Mouse (Mus musculus) limb, embryonic 14.5 days (tissue): ENCODE data around the gene Cdc37l1. TPM values are rescaled to one million over a fixed set of nuclear protein-coding genes. Genes with fewer than 3 reads are reported as not detected.
A peak's percentile ranks its signal among the peaks of the same experiment; 100 is the strongest.

Experiments used
- ATAC-seq: fragments of 200-750 bp; cut with Nextera tagmentation; 2 replicates; pipeline ENCODE4 v1.8.0; 2017; ENCODE audit warnings: low read depth, moderate number of reproducible peaks, moderate TSS enrichment; ENCODE audit not compliant: low FRiP score
- DNase-seq: peaks from one replicate; pipeline ENCODE4 v3.0.0-alpha.2; 2015; ENCODE audit warnings: low spot score
- H3K27ac ChIP-seq: fragments of 300-500 bp; sonication (generic); replicated peaks from 2 replicates; pipeline ENCODE4 v1.5.1; 2014; ENCODE audit warnings: low read depth, mild to moderate bottlenecking, low read length, moderate library complexity, mixed read lengths
- H3K27me3 ChIP-seq: fragments of 300-500 bp; sonication (generic); 2 replicates; pipeline ENCODE4 v1.6.1; 2014; ENCODE audit warnings: low read length, mixed read lengths; ENCODE audit not compliant: control insufficient read depth, insufficient read depth
- H3K36me3 ChIP-seq: fragments of 300-500 bp; sonication (generic); 2 replicates; pipeline ENCODE4 v1.6.1; 2014; ENCODE audit warnings: mild to moderate bottlenecking, low read length, moderate library complexity, mixed read lengths; ENCODE audit not compliant: control insufficient read depth, insufficient read depth
- H3K4me1 ChIP-seq: fragments of 300-500 bp; sonication (generic); 2 replicates; pipeline ENCODE4 v1.6.1; 2014; ENCODE audit warnings: antibody characterized with exemption, low read length, mixed read lengths; ENCODE audit not compliant: control insufficient read depth, insufficient read depth
- H3K4me2 ChIP-seq: fragments of 300-500 bp; sonication (generic); replicated peaks from 2 replicates; pipeline ENCODE4 v1.6.1; 2014; ENCODE audit warnings: low read depth, mild to moderate bottlenecking, low read length, moderate library complexity; ENCODE audit not compliant: severe bottlenecking
- H3K4me3 ChIP-seq: fragments of 300-500 bp; sonication (generic); replicated peaks from 2 replicates; pipeline ENCODE4 v1.5.1; 2014; ENCODE audit warnings: low read length
- H3K9ac ChIP-seq: fragments of 300-500 bp; sonication (generic); 2 replicates; pipeline ENCODE4 v1.6.1; 2014; ENCODE audit warnings: mild to moderate bottlenecking, low read depth, low read length, moderate library complexity; ENCODE audit not compliant: severe bottlenecking
- H3K9me3 ChIP-seq: fragments of 300-500 bp; sonication (generic); 2 replicates; pipeline ENCODE4 v1.6.1; 2016; ENCODE audit warnings: low read length; ENCODE audit not compliant: control insufficient read depth
- POLR2A ChIP-seq: fragments of 200-500 bp; IDR thresholded peaks from 2 replicates; pipeline ENCODE4 v1.8.0; 2012; ENCODE audit warnings: inconsistent platforms, mild to moderate bottlenecking, moderate library complexity, borderline replicate concordance; ENCODE audit not compliant: insufficient read depth, insufficient read length; ENCODE audit errors: extremely low read depth
- WGBS: fragments of 180-500 bp; shearing (Covaris S2); extraction: QIAGEN DNeasy Blood & Tissue Kit; methylation state at CpG from one replicate; pipeline ENCODE4 v1.1.7; 2014; 5-methylcytosine and 5-hydroxymethylcytosine counted together
- polyA plus RNA-seq, 2 experiments: library from polyadenylated mRNA; depleted of rRNA in 1 of 2; stranded (reverse) in 1 of 2; unstranded in 1 of 2; fragments of >200 nt; fragmentation: Nextera tagmentation in 1 of 2; extraction: Ambion mirVana in 1 of 2; gene quantifications; 2 replicates each; pipeline versions ENCODE4 v1.2.1 to v1.2.3; 2012 to 2014

Cdc37l1 gene
- polyA plus RNA-seq, 2 experiments: 35.8 to 39.6 TPM

DNA sequence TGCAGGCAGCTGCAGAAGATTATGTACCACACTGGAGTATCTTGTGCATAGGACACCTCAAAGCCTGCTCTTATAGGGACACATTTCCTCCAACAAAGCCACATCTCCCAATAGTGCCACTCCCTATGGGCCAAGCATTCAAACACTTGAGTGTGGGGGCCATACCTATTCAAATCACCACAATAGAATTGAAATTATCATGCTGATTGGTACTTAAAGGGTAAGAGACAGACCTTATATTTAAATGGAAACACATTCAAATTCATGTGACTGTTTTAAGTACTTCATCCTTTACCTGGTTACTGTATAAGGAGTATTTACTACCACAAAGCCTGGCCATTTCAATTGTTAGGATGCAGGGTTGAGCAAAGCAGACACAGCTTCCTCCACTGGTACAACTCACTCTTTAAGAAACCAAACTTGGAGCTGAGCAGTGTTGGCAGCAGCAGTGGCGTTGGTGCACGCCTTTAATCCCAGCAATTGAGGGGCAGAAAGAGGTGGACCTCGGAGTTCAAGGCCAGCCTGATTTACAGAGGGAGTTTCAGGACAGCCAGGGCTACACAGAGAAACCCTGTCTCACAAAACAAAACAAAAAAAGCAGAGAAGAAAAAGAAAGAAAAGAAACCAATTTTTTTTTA lies 18.0 kb downstream of the Cdc37l1 start:
- H3K27me3 ChIP-seq: no peaks in the 10 kb centered on the region
- WGBS: 91% methylated on average over 3 of the region's 3 CpGs
- H3K4me2 ChIP-seq: no peak overlapping the region
- no peak overlapping the region for H3K27ac ChIP-seq
- no peak for DNase-seq
- H3K9ac ChIP-seq: no peak overlapping the region
- no peak overlapping the region for H3K4me3 ChIP-seq
- no peaks in the 10 kb centered on the region for H3K4me1 ChIP-seq
- TF ChIP-seq POLR2A: no peak
- ATAC-seq: no peak
- peaks cover 56% of the 10 kb centered on the region for H3K36me3 ChIP-seq
- H3K9me3 ChIP-seq: no peaks in the 10 kb centered on the region

DNA sequence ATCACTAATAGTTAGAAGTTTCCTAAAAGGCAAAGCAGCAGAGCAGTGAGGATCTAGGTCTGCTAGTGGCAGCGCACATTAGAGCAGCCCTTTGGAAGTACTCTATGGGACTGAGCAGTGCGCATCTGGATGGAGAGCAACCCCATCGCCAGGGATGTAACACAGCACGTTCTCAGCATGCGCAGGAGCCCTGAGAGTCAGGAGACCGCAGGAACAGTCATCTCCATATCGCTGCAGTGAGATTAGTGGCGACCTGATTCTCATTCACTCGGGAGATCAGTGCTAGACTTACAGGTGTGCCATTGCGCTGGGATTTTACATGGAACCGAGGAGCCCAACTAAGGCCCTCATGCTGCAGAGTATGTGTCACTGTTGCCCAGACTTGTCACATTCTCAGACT lies 18.9 kb downstream of the Cdc37l1 start:
- Histone ChIP-seq H3K27ac (no peak overlapping the region), H3K4me1 (no peaks in the 10 kb centered on the region), H3K4me2 (no peak overlapping the region), H3K4me3 (no peak overlapping the region), H3K9me3 (no peaks in the 10 kb centered on the region), H3K36me3 (peaks cover 62% of the 10 kb centered on the region), H3K9ac (no peak overlapping the region), H3K27me3 (no peaks in the 10 kb centered on the region)
- ATAC-seq (no peak), DNase-seq (no peak)
- no peak for TF ChIP-seq POLR2A
- WGBS: 95% methylated on average over 11 of the region's 11 CpGs

DNA sequence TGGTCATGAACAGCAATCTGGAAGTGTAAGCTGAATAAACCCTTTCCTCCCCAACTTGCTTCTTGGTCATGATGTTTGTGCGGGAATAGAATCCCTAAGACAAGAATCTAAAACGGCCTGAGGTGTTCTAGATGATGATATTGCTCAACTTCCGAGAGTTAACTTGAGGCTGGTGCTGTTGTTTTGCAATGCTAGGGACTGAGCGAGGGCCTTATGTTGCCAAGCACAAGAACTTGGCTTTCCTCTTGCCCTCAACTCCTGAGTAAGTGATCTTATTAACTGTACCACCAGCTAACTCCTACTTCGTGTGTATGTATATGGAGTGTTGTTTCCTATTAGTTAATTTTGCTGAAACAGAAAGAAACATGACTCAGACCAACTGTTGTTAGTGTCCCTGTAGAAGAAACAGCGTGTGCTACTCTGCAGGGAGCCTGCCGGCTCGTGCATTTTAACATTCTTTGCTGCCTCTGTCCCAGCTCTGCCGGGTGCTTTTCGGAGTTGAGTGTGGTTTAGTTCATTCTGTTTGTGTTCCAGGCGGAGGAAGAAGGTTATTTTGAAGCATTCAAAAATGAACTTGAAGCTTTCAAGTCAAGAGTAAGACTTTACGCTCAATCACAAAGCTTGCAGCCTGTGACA lies 21.3 kb downstream of the Cdc37l1 start:
- H3K4me2 ChIP-seq: no peak overlapping the region
- no peak for ATAC-seq
- H3K27ac ChIP-seq: no peak overlapping the region
- 78% methylated on average over 12 of the region's 12 CpGs for WGBS
- H3K9me3 ChIP-seq: no peaks in the 10 kb centered on the region
- no peak overlapping the region for H3K9ac ChIP-seq
- no peaks in the 10 kb centered on the region for H3K4me1 ChIP-seq
- peaks cover 70% of the 10 kb centered on the region for H3K36me3 ChIP-seq
- no peak for TF ChIP-seq POLR2A
- H3K27me3 ChIP-seq: no peaks in the 10 kb centered on the region
- H3K4me3 ChIP-seq: no peak overlapping the region
- no peak for DNase-seq

DNA sequence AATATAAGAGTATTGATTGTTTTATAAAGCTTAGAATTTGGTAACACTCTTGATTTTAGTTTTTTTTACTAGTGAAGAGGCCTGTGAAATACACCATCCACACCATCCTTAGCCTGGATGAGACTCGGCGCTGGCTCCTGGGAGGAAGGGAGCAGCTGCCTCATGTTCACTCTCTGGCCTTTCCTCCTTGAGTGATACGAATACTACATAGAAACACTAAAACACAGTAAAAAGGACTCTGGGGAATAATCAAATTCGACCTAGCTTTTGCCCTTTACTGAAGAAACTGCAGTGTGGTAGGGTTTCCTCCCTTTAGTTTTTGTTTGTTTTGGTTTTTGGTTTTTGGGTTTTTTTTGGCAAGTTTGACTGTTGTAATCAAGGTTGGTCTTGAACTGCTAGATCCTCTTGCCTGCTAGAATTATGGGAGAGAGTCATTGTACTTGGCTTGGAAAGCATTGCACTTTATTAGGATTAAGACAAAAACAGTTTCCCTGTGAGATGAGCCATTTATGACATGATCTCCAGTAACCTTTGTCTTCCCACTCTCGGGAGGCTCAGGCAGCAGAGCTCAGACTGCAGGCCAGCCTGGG lies 24.4 kb downstream of the Cdc37l1 start:
- H3K9ac ChIP-seq: no peak overlapping the region
- WGBS: 57% methylated on average over 5 of the region's 5 CpGs
- TF ChIP-seq POLR2A: no peak
- H3K27ac ChIP-seq: no peak overlapping the region
- H3K4me1 ChIP-seq: no peaks in the 10 kb centered on the region
- H3K36me3 ChIP-seq: peaks cover 62% of the 10 kb centered on the region
- H3K4me3 ChIP-seq: no peak overlapping the region
- no peaks in the 10 kb centered on the region for H3K27me3 ChIP-seq
- H3K9me3 ChIP-seq: no peaks in the 10 kb centered on the region
- H3K4me2 ChIP-seq: no peak overlapping the region
- no peak for ATAC-seq
- DNase-seq: peak; percentile 8

DNA sequence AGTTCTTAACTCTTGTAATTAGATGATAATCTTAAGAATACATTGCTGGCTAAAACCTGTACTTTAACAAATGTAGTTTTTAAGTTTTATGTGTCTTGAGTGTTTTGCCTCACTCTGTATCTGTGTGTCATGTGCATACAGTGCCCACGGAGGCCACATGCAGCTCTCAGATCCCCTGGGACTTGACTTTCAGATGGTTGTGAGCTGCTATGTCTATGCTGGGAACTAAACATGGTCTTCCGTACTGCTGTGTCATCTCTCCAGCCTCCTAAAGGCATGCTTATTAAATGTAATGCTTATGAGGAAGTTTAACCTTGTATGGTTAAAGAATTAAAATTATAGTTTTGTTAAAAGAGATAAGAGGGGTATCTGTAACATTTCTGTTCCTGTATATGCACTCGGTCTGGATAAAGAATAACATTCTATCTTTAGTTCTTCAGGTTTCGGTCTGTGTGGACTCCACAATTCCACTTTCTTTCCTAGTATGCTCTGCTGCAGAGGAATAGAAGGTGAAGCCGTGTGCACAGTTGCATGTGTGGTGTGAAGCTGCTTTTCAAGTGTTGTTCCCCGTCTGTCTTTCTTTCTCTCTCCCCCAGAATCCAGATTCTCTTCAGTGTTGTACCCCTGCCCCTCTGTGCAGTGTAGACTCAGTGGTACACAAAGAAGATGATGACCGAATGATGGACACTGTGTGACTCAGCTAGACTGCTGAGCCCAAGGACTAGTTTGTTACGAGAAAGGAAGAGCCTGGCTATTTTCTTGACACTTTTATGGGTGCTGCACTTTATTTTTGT lies 25.5 kb downstream of the Cdc37l1 start:
- Histone ChIP-seq H3K4me1 (no peaks in the 10 kb centered on the region), H3K27ac (no peak overlapping the region), H3K27me3 (no peaks in the 10 kb centered on the region), H3K9ac (no peak overlapping the region), H3K4me3 (no peak overlapping the region), H3K9me3 (no peaks in the 10 kb centered on the region), H3K36me3 (peaks cover 69% of the 10 kb centered on the region), H3K4me2 (no peak overlapping the region)
- WGBS: 60% methylated on average over 8 of the region's 8 CpGs
- DNase-seq (no peak), ATAC-seq (no peak)
- TF ChIP-seq POLR2A: no peak
